Mouse (Mus musculus) MN1 (cell line): ENCODE results near the gene Lst1.
A peak's percentile ranks its signal among the peaks of the same experiment; 100 is the strongest.

ENCODE experiments used
- DNase-seq: peaks from one replicate; pipeline ENCODE4 v3.0.0-alpha.2; 2016; ENCODE audit warnings: low spot score

Lst1 gene

GRCm38 (mm10) chr17:35209785-35210535 is 21.7 kb upstream of the Lst1 start:
- DNase-seq: no peak

- no peak for DNase-seq
Measured at GRCm38 (mm10) chr17:35205380-35205769, 17.1 kb upstream of the Lst1 start.

GRCm38 (mm10) chr17:35204494-35205379 is 16.5 kb upstream of the Lst1 start, which contains the start of gene Lta:
Gene Lta (minus strand): TSS chr17:35205351.
- no peak for DNase-seq

- no peak for DNase-seq
Measured at GRCm38 (mm10) chr17:35202442-35202841, 14.2 kb upstream of the Lst1 start.

- no peak for DNase-seq
Measured at GRCm38 (mm10) chr17:35201787-35202186, 13.5 kb upstream of the Lst1 start, which contains the start of gene Tnf. Gene Tnf (minus strand): TSS chr17:35202007.

GRCm38 (mm10) chr17:35201128-35201527 is 12.9 kb upstream of the Lst1 start:
- DNase-seq: no peak

- no peak for DNase-seq
Measured at GRCm38 (mm10) chr17:35200398-35200797, 12.2 kb upstream of the Lst1 start.

GRCm38 (mm10) chr17:35198946-35199345 is 10.7 kb upstream of the Lst1 start:
- no peak for DNase-seq

GRCm38 (mm10) chr17:35198029-35198428 is 9.8 kb upstream of the Lst1 start:
- DNase-seq: no peak

GRCm38 (mm10) chr17:35197126-35197525 is 8.9 kb upstream of the Lst1 start:
- DNase-seq: no peak

GRCm38 (mm10) chr17:35196321-35196641 is 8.0 kb upstream of the Lst1 start:
- no peak for DNase-seq

- DNase-seq: peak; percentile 82
Measured at GRCm38 (mm10) chr17:35195631-35196320, 7.5 kb upstream of the Lst1 start.

GRCm38 (mm10) chr17:35194844-35195630 is 6.8 kb upstream of the Lst1 start:
- DNase-seq: no peak

GRCm38 (mm10) chr17:35193881-35194843 is 5.9 kb upstream of the Lst1 start, which contains the start of gene Ltb:
Gene Ltb (plus strand): TSS chr17:35194439.
- DNase-seq: peak; percentile 40

- no peak for DNase-seq
Measured at GRCm38 (mm10) chr17:35192924-35193323, 4.7 kb upstream of the Lst1 start.

GRCm38 (mm10) chr17:35191723-35192122 is 3.5 kb upstream of the Lst1 start:
- no peak for DNase-seq

- DNase-seq: no peak
Measured at GRCm38 (mm10) chr17:35190096-35190495, 1.9 kb upstream of the Lst1 start.

- no peak for DNase-seq
Measured at GRCm38 (mm10) chr17:35189186-35189585, 947 bp upstream of the Lst1 start.

GRCm38 (mm10) chr17:35187345-35187744 is 894 bp downstream of the Lst1 start:
- DNase-seq: no peak

- peak; percentile 59 for DNase-seq
Measured at GRCm38 (mm10) chr17:35186681-35187080, 1.6 kb downstream of the Lst1 start.
